Mouse (Mus musculus) embryonic facial prominence, embryonic 13.5 days (tissue): ENCODE data around the gene Ralgps1. TPM values are rescaled to one million over a fixed set of nuclear protein-coding genes. Genes with fewer than 3 reads are reported as not detected.

ENCODE experiments used
- ATAC-seq: fragments of 200-750 bp; cut with Nextera tagmentation; 2 replicates; pipeline ENCODE4 v1.8.0; 2017; ENCODE audit warnings: low read depth; ENCODE audit not compliant: insufficient number of reproducible peaks, insufficient read depth, low FRiP score, low TSS enrichment
- H3K27ac ChIP-seq: fragments of 300-500 bp; sonication (generic); 2 replicates; pipeline ENCODE4 v1.5.1; 2015; ENCODE audit warnings: moderate library complexity, mild to moderate bottlenecking, inconsistent platforms
- H3K27me3 ChIP-seq: fragments of 300-500 bp; sonication (generic); 2 replicates; pipeline ENCODE4 v1.6.1; 2015; ENCODE audit warnings: mild to moderate bottlenecking, inconsistent platforms
- H3K36me3 ChIP-seq: fragments of 300-500 bp; sonication (generic); 2 replicates; pipeline ENCODE4 v1.6.1; 2015; ENCODE audit warnings: mild to moderate bottlenecking, inconsistent platforms
- H3K4me1 ChIP-seq: fragments of 300-500 bp; sonication (generic); 2 replicates; pipeline ENCODE4 v1.6.1; 2015; ENCODE audit warnings: inconsistent platforms
- H3K4me2 ChIP-seq: fragments of 300-500 bp; sonication (generic); 2 replicates; pipeline ENCODE4 v1.6.1; 2015; ENCODE audit warnings: moderate library complexity, mild to moderate bottlenecking, inconsistent platforms
- H3K4me3 ChIP-seq: fragments of 300-500 bp; sonication (generic); 2 replicates; pipeline ENCODE4 v1.5.1; 2015; ENCODE audit warnings: mild to moderate bottlenecking, inconsistent platforms
- H3K9ac ChIP-seq: fragments of 300-500 bp; sonication (generic); 2 replicates; pipeline ENCODE4 v1.6.1; 2015; ENCODE audit warnings: mild to moderate bottlenecking, inconsistent platforms
- H3K9me3 ChIP-seq: fragments of 300-500 bp; sonication (generic); 2 replicates; pipeline ENCODE4 v1.6.1; 2016; ENCODE audit warnings: inconsistent platforms
- WGBS: fragments of 180-500 bp; shearing (Covaris S2); methylation state at CpG from one replicate; pipeline ENCODE4 v1.1.7; 2015; ENCODE audit warnings: mixed read lengths; 5-methylcytosine and 5-hydroxymethylcytosine counted together
- polyA plus RNA-seq: library from polyadenylated mRNA; unstranded; fragments of >200 nt; fragmentation: Nextera tagmentation; extraction: Ambion mirVana; gene quantifications from 2 replicates; pipeline ENCODE4 v1.2.1, GENCODE M21; 2015

The Ralgps1 gene
- polyA plus RNA-seq, 1 experiment from 2014 or later: 4.0 TPM

DNA sequence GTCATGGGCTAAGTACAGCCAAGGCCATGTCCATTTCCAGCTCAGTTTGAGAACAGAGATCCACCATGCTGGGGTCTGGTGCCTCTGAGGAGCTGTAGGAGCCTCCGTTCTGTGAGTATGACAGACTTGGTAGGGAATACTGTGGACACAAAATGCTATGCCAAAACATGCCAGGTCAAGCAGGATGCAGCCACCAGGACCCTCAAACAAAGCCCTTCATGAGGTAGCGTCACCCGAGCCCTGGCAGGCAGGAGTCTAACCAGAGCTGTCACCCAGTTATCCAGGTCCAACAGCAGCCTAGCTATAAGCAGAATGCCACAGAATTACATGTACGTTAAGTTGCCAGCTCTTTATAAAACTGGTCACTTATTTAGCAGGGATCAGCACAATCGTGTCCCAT lies 51.8 kb downstream of the Ralgps1 start:
- H3K9me3 ChIP-seq: no peaks in the 10 kb centered on the region
- no peaks in the 10 kb centered on the region for H3K27me3 ChIP-seq
- H3K27ac ChIP-seq: 0 out of 2 replicates have a peak overlapping the region, but pooled peaks have one; percentile 22
- H3K4me1 ChIP-seq: peaks cover 45% of the 10 kb centered on the region
- WGBS: 81% methylated on average over 5 of the region's 5 CpGs
- H3K4me2 ChIP-seq: no peak overlapping the region
- no peak overlapping the region for H3K9ac ChIP-seq
- no peak for ATAC-seq
- H3K4me3 ChIP-seq: no peak overlapping the region
- no peaks in the 10 kb centered on the region for H3K36me3 ChIP-seq

GRCm38 (mm10) chr2:33318491-33318964 lies 52.8 kb downstream of the Ralgps1 start:
- Histone ChIP-seq H3K9me3 (no peaks in the 10 kb centered on the region), H3K27ac (no peak overlapping the region), H3K36me3 (no peaks in the 10 kb centered on the region), H3K27me3 (no peaks in the 10 kb centered on the region), H3K9ac (no peak overlapping the region), H3K4me1 (peaks cover 41% of the 10 kb centered on the region), H3K4me2 (no peak overlapping the region), H3K4me3 (no peak overlapping the region)
- no peak for ATAC-seq
- WGBS: 47% methylated on average over 8 of the region's 8 CpGs

GRCm38 (mm10) chr2:33316516-33316915 lies 54.8 kb downstream of the Ralgps1 start:
- H3K9ac ChIP-seq: no peak overlapping the region
- H3K27me3 ChIP-seq: no peaks in the 10 kb centered on the region
- no peaks in the 10 kb centered on the region for H3K36me3 ChIP-seq
- peaks cover 41% of the 10 kb centered on the region for H3K4me1 ChIP-seq
- H3K4me3 ChIP-seq: no peak overlapping the region
- H3K9me3 ChIP-seq: no peaks in the 10 kb centered on the region
- ATAC-seq: peak; percentile 68; the same call in 1 of the 2 replicates
- 32% methylated on average over 7 of the region's 7 CpGs for WGBS
- H3K4me2 ChIP-seq: no peak overlapping the region
- H3K27ac ChIP-seq: no peak overlapping the region

DNA sequence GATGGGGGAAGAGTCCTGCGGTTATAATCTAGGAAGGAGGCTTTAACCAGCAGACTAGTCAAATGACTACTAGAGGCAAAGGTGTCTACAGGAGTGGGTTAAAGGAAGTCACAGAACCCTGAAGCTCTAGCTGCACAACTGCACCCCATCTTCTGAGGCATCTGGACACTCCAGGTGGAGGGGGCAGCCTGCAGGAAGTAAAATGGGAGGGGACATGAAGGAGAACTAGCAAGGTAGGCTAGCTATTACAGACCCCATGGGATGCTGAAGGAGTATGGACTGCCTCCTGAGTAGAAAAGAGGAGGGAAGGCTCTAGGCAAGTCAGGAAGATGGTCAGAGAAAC lies 55.3 kb downstream of the Ralgps1 start:
- Histone ChIP-seq H3K9ac (no peak overlapping the region), H3K9me3 (no peaks in the 10 kb centered on the region), H3K27me3 (no peaks in the 10 kb centered on the region), H3K4me3 (no peak overlapping the region), H3K27ac (no peak overlapping the region), H3K36me3 (no peaks in the 10 kb centered on the region), H3K4me2 (no peak overlapping the region), H3K4me1 (peaks cover 41% of the 10 kb centered on the region)
- WGBS: 93% methylated on average over 1 of the region's 1 CpGs
- ATAC-seq: no peak

DNA sequence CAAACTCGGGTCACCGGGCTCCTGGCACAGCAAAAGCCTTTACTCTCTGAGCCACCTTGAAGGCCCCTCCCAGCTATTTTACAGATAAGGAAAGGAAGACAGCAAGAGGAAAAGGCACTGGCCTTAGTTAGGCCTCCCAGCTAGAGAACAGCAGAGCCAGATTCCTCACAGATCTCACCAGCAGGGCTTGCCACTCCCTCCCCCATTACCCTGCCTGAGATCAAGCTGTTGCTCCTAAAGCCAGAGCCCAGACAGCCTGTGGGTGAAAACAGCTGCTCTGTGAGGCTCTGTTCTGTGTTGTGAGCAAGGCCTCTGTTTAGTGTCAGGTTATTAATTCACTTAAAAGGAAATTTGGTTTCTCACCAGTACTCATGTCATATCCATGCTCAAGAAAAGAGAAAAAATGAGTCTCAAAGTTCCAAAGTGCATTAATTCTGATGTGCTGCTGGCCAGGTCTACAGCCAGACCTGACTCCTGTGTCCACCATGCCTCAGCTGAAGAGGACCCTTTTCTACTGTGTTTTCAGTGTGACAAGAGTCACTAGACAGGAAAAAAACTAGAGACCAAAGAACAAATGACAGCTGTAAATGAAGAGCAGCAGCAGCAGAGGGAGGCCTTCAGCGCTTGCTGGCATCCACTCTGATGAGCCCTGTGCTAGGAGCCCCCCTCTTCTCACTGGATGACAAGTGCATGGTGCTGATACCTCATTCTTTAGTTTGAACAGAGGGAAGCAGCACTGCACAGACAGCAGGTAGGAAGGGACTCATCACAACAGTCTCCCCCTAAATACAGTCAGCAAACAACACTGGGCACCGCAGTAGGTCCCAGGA lies 55.8 kb downstream of the Ralgps1 start:
- no peak overlapping the region for H3K4me3 ChIP-seq
- H3K9ac ChIP-seq: no peak overlapping the region
- H3K4me1 ChIP-seq: peaks cover 41% of the 10 kb centered on the region
- no peak for ATAC-seq
- 79% methylated on average over 4 of the region's 4 CpGs for WGBS
- no peak overlapping the region for H3K4me2 ChIP-seq
- no peaks in the 10 kb centered on the region for H3K9me3 ChIP-seq
- no peak overlapping the region for H3K27ac ChIP-seq
- no peaks in the 10 kb centered on the region for H3K36me3 ChIP-seq
- no peaks in the 10 kb centered on the region for H3K27me3 ChIP-seq

DNA sequence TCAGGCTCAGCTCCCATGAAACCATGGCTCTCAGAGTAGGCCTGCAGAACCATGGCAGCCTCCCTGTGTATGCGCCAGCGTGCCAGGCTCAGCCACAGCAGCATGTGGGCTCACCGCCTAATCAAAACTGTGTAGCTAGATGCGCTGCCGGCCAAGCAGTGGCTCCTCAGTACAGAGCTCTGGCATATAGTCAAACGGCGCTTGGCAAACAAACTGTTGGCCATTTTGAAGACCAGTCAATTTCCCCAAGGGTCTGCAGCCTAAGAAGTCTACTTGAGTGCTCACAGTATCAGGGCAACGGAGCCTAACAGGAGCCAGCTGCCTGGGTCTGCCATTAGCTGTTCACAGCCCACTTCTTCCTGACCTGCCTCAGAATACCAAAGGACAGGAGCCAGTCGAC lies 61.9 kb downstream of the Ralgps1 start:
- Histone ChIP-seq H3K9me3 (no peaks in the 10 kb centered on the region), H3K4me3 (no peak overlapping the region), H3K4me1 (peaks cover 10% of the 10 kb centered on the region), H3K27me3 (no peaks in the 10 kb centered on the region), H3K27ac (no peak overlapping the region), H3K36me3 (no peaks in the 10 kb centered on the region), H3K9ac (no peak overlapping the region), H3K4me2 (no peak overlapping the region)
- ATAC-seq: no peak
- 85% methylated on average over 9 of the region's 9 CpGs for WGBS

DNA sequence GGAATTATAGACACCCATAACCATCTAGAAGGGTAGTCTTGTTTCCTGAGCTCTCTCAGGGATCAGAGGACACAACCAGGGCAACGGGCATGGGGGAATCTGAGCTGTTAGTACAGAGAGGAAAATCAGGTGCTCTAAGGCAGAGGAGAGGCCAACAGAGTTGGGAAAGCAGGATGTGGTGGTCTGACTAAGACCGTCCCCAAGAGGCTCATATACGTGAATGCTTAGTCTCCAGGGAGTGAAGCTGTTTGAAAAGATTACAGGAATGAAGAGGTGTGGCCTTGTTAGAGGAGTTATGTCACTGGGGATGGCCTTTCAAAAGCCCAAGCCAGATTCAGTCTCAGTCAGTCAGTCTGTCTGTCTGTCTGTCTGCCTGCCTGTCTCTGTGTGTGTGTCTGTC lies 64.7 kb downstream of the Ralgps1 start:
- Histone ChIP-seq H3K27me3 (no peaks in the 10 kb centered on the region), H3K4me3 (no peak overlapping the region), H3K36me3 (no peaks in the 10 kb centered on the region), H3K27ac (no peak overlapping the region), H3K9ac (no peak overlapping the region), H3K4me2 (no peak overlapping the region), H3K9me3 (no peaks in the 10 kb centered on the region), H3K4me1 (peaks cover 26% of the 10 kb centered on the region)
- WGBS: 76% methylated on average over 3 of the region's 3 CpGs
- ATAC-seq: no peak

GRCm38 (mm10) chr2:33303416-33303947 lies 67.8 kb downstream of the Ralgps1 start:
- Histone ChIP-seq H3K36me3 (no peaks in the 10 kb centered on the region), H3K4me2 (no peak overlapping the region), H3K27me3 (no peaks in the 10 kb centered on the region), H3K27ac (0 out of 2 replicates have a peak overlapping the region, but pooled peaks have one; percentile 7), H3K4me3 (no peak overlapping the region), H3K9ac (no peak overlapping the region), H3K9me3 (no peaks in the 10 kb centered on the region), H3K4me1 (peaks cover 43% of the 10 kb centered on the region)
- 48% methylated on average over 11 of the region's 11 CpGs for WGBS
- no peak for ATAC-seq

GRCm38 (mm10) chr2:33302828-33303227 lies 68.5 kb downstream of the Ralgps1 start:
- ATAC-seq: no peak
- Histone ChIP-seq H3K27ac (no peak overlapping the region; the same call in 1 of the 2 replicates), H3K9ac (no peak overlapping the region), H3K36me3 (no peaks in the 10 kb centered on the region), H3K4me3 (no peak overlapping the region), H3K4me2 (no peak overlapping the region), H3K27me3 (no peaks in the 10 kb centered on the region), H3K9me3 (no peaks in the 10 kb centered on the region), H3K4me1 (peaks cover 39% of the 10 kb centered on the region)
- 58% methylated on average over 4 of the region's 4 CpGs for WGBS

DNA sequence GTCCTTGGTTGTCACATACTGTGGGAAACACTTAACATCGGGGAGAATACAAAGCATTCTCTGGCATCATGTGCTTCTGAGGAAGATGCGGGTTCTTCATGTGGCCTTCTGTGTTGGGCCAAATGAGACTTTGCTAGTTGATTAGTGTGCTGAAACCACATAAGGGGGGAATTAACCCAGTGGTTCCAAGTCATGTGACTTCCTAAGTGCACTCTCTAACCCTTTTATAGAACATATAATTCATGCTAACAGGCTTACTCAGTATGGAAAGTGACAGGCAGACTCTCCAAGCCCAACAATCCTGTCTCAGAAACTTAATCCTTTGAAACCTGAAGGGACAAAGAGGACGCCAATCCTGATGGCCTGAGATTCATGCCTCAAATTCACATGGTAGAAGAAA lies 68.9 kb downstream of the Ralgps1 start:
- no peaks in the 10 kb centered on the region for H3K9me3 ChIP-seq
- no peaks in the 10 kb centered on the region for H3K36me3 ChIP-seq
- H3K27ac ChIP-seq: no peak overlapping the region
- no peak overlapping the region for H3K4me2 ChIP-seq
- H3K27me3 ChIP-seq: no peaks in the 10 kb centered on the region
- 52% methylated on average over 3 of the region's 3 CpGs for WGBS
- no peak overlapping the region for H3K9ac ChIP-seq
- no peak for ATAC-seq
- peaks cover 39% of the 10 kb centered on the region for H3K4me1 ChIP-seq
- no peak overlapping the region for H3K4me3 ChIP-seq

DNA sequence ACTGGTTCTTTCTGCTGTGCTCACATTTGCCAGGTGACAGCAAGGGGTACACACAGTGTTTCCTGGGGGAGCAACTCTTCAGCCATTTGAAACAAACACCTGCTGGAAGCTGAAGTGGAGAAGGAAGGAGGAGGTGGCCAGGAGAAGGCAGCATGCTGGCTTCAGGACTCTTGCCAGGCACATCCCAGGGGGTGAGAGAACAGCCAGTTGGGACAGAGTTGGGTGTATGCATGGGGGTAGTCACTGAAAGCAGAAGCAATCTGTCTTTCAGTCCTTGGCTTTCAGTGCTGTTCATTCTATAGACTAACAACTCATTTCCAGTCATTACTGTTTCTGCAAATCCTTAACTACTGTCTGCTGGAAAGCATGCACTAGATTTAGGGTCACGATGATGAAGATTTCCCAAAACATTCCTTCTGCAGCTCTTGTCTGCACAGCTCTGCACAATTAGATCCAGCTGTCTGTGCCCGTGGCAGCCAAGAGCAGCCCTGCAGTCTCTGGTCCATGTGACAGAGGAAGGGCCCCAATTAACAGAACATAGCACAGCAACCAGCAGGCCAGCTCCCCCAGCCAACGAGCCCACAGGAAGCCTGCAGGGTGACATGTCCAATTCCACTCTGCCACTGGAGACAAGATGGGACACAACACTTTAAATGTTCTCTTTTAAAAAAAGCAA lies 70.8 kb downstream of the Ralgps1 start:
- 14% methylated on average over 3 of the region's 3 CpGs for WGBS
- no peak for ATAC-seq
- H3K4me3 ChIP-seq: no peak overlapping the region
- peaks cover 39% of the 10 kb centered on the region for H3K4me1 ChIP-seq
- H3K36me3 ChIP-seq: no peaks in the 10 kb centered on the region
- no peak overlapping the region for H3K9ac ChIP-seq
- peak overlapping the region; percentile 57; the same call in 1 of the 2 replicates for H3K27ac ChIP-seq
- H3K9me3 ChIP-seq: 0 out of 2 replicates have a peak, but pooled peaks cover 3% of the 10 kb centered on the region
- H3K27me3 ChIP-seq: no peaks in the 10 kb centered on the region
- H3K4me2 ChIP-seq: peak overlapping the region; percentile 7; the same call in 1 of the 2 replicates
